Mouse (Mus musculus): ENCODE results near the gene Rhog.

GRCm38 (mm10) chr7:102255954-102256353 lies at the start of gene Rhog:
- no peak for TF ChIP-seq POLR2A (IDR thresholded peaks at IDR 0.05; ENCODE audit: borderline replicate concordance, control insufficient read depth, low read depth, low read length)
- no peak for TF ChIP-seq CTCF (IDR thresholded peaks at IDR 0.05; ENCODE audit: control insufficient read depth, insufficient read depth, low read length)
